Mouse (Mus musculus) midbrain, embryonic 16.5 days (tissue): Measurements from ENCODE around the gene Esrrg. TPM values are rescaled to one million over a fixed set of nuclear protein-coding genes. Genes with fewer than 3 reads are reported as not detected.

Experiments used
- ATAC-seq: fragments of 200-750 bp; cut with Nextera tagmentation; 2 replicates; pipeline ENCODE4 v1.8.0; 2017; ENCODE audit warnings: moderate TSS enrichment
- H3K27ac ChIP-seq: fragments of 300-500 bp; sonication (generic); 2 replicates; pipeline ENCODE4 v1.5.1; 2014; ENCODE audit warnings: mild to moderate bottlenecking, low read length, mixed read lengths
- H3K27me3 ChIP-seq: fragments of 300-500 bp; sonication (generic); 2 replicates; pipeline ENCODE4 v1.6.1; 2014; ENCODE audit warnings: low read depth, low read length, mixed read lengths; ENCODE audit not compliant: control insufficient read depth, insufficient read depth
- H3K36me3 ChIP-seq: fragments of 300-500 bp; sonication (generic); 2 replicates; pipeline ENCODE4 v1.6.1; 2014; ENCODE audit warnings: mild to moderate bottlenecking, low read length, moderate library complexity, mixed read lengths; ENCODE audit not compliant: control insufficient read depth, insufficient read depth
- H3K4me1 ChIP-seq: fragments of 300-500 bp; sonication (generic); 2 replicates; pipeline ENCODE4 v1.6.1; 2014; ENCODE audit warnings: mild to moderate bottlenecking, low read length, mixed read lengths; ENCODE audit not compliant: control insufficient read depth, insufficient read depth
- H3K4me2 ChIP-seq: fragments of 300-500 bp; sonication (generic); 2 replicates; pipeline ENCODE4 v1.6.1; 2014; ENCODE audit warnings: mild to moderate bottlenecking, low read length, mixed read lengths
- H3K4me3 ChIP-seq: fragments of 300-500 bp; sonication (generic); 2 replicates; pipeline ENCODE4 v1.5.1; 2014; ENCODE audit warnings: low read depth, mild to moderate bottlenecking, low read length, moderate library complexity, mixed read lengths
- H3K9ac ChIP-seq: fragments of 300-500 bp; sonication (generic); 2 replicates; pipeline ENCODE4 v1.6.1; 2014; ENCODE audit warnings: low read depth, low read length, mixed read lengths
- H3K9me3 ChIP-seq: fragments of 300-500 bp; sonication (generic); replicated peaks from 2 replicates; pipeline ENCODE4 v1.6.1; 2014; ENCODE audit warnings: mild to moderate bottlenecking, low read length, mixed read lengths; ENCODE audit not compliant: control insufficient read depth, poor library complexity, severe bottlenecking
- WGBS: fragments of 180-500 bp; shearing (Covaris S2); extraction: QIAGEN DNeasy Blood & Tissue Kit; methylation state at CpG from one replicate; pipeline ENCODE4 v1.1.7; 2014; 5-methylcytosine and 5-hydroxymethylcytosine counted together
- polyA plus RNA-seq: library from polyadenylated mRNA; unstranded; fragments of >200 nt; fragmentation: Nextera tagmentation; extraction: Ambion mirVana; gene quantifications from 2 replicates; pipeline ENCODE4 v1.2.1, GENCODE M21; 2015

Esrrg gene
- polyA plus RNA-seq, 1 experiment from 2014 or later, result 24.9 TPM

- Histone ChIP-seq H3K4me3 (no peak overlapping the region), H3K9me3 (no peaks in the 10 kb centered on the region), H3K27ac (no peak overlapping the region), H3K27me3 (no peaks in the 10 kb centered on the region; the same call in 1 of the 2 replicates), H3K36me3 (no peaks in the 10 kb centered on the region), H3K4me2 (no peak overlapping the region), H3K9ac (no peak overlapping the region), H3K4me1 (no peaks in the 10 kb centered on the region)
- no peak for ATAC-seq
- WGBS, result 84% methylated on average over 8 of the region's 8 CpGs
Observed at GRCm38 (mm10) chr1:187631486-187631885, 22.9 kb downstream of the Esrrg start.

GRCm38 (mm10) chr1:187645258-187645657 lies 36.7 kb downstream of the Esrrg start:
- Histone ChIP-seq H3K36me3 (0 out of 2 replicates have a peak, but pooled peaks cover 2% of the 10 kb centered on the region), H3K4me2 (no peak overlapping the region), H3K4me3 (no peak overlapping the region), H3K9ac (no peak overlapping the region), H3K4me1 (peaks cover 4% of the 10 kb centered on the region), H3K27me3 (no peaks in the 10 kb centered on the region), H3K27ac (no peak overlapping the region), H3K9me3 (no peaks in the 10 kb centered on the region)
- WGBS, result 91% methylated on average over 8 of the region's 8 CpGs
- no peak for ATAC-seq

GRCm38 (mm10) chr1:187648551-187648950 lies 40.0 kb downstream of the Esrrg start:
- 95% methylated on average over 8 of the region's 8 CpGs for WGBS

GRCm38 (mm10) chr1:187649871-187650270 lies 41.3 kb downstream of the Esrrg start:
- Histone ChIP-seq H3K36me3 (0 out of 2 replicates have a peak, but pooled peaks cover 2% of the 10 kb centered on the region), H3K4me1 (peaks cover 10% of the 10 kb centered on the region), H3K27ac (no peak overlapping the region), H3K9ac (no peak overlapping the region), H3K4me2 (peak overlapping the region; percentile 77), H3K9me3 (no peaks in the 10 kb centered on the region), H3K4me3 (no peak overlapping the region), H3K27me3 (no peaks in the 10 kb centered on the region)
- 55% methylated on average over 5 of the region's 5 CpGs for WGBS
- ATAC-seq, result no peak

More at GRCm38 (mm10) chr1:187648551-187648950, 40.0 kb downstream of the Esrrg start:
- ATAC-seq, result no peak
- Histone ChIP-seq H3K4me1 (peaks cover 10% of the 10 kb centered on the region), H3K9ac (no peak overlapping the region), H3K27me3 (no peaks in the 10 kb centered on the region), H3K4me2 (no peak overlapping the region), H3K36me3 (0 out of 2 replicates have a peak, but pooled peaks cover 2% of the 10 kb centered on the region), H3K4me3 (no peak overlapping the region), H3K27ac (no peak overlapping the region), H3K9me3 (no peaks in the 10 kb centered on the region)

- H3K27me3 ChIP-seq, result no peaks in the 10 kb centered on the region
- peaks cover 10% of the 10 kb centered on the region for H3K4me1 ChIP-seq
- H3K9me3 ChIP-seq, result no peaks in the 10 kb centered on the region
- H3K4me2 ChIP-seq, result peak overlapping the region; percentile 77
- peak overlapping the region; percentile 85 for H3K27ac ChIP-seq
- H3K9ac ChIP-seq, result peak overlapping the region; percentile 92
- 7% methylated on average over 24 of the region's 24 CpGs for WGBS
- ATAC-seq, result peak; percentile 67
- 0 out of 2 replicates have a peak, but pooled peaks cover 2% of the 10 kb centered on the region for H3K36me3 ChIP-seq
- peak overlapping the region; percentile 74 for H3K4me3 ChIP-seq
Observed at GRCm38 (mm10) chr1:187650786-187651687, 42.4 kb downstream of the Esrrg start.

GRCm38 (mm10) chr1:187651688-187652241 lies 43.2 kb downstream of the Esrrg start:
- no peaks in the 10 kb centered on the region for H3K27me3 ChIP-seq
- H3K9me3 ChIP-seq, result no peaks in the 10 kb centered on the region
- peak overlapping the region; percentile 85 for H3K27ac ChIP-seq
- H3K4me1 ChIP-seq, result peaks cover 10% of the 10 kb centered on the region
- H3K36me3 ChIP-seq, result 0 out of 2 replicates have a peak, but pooled peaks cover 2% of the 10 kb centered on the region
- peak overlapping the region; percentile 74 for H3K4me3 ChIP-seq
- H3K9ac ChIP-seq, result peak overlapping the region; percentile 92
- under 1% methylated on average over 39 of the region's 47 CpGs for WGBS
- H3K4me2 ChIP-seq, result peak overlapping the region; percentile 77
- ATAC-seq, result peak; percentile 85

GRCm38 (mm10) chr1:187652445-187652844 lies 43.9 kb downstream of the Esrrg start:
- H3K27ac ChIP-seq, result 0 out of 2 replicates have a peak overlapping the region, but pooled peaks have one; percentile 24
- H3K27me3 ChIP-seq, result no peaks in the 10 kb centered on the region
- peak overlapping the region; percentile 77 for H3K4me2 ChIP-seq
- peak overlapping the region; percentile 92; the same call in 1 of the 2 replicates for H3K9ac ChIP-seq
- peak overlapping the region; percentile 74 for H3K4me3 ChIP-seq
- no peaks in the 10 kb centered on the region for H3K9me3 ChIP-seq
- 14% methylated on average over 7 of the region's 7 CpGs for WGBS
- H3K4me1 ChIP-seq, result peaks cover 10% of the 10 kb centered on the region
- 0 out of 2 replicates have a peak, but pooled peaks cover 2% of the 10 kb centered on the region for H3K36me3 ChIP-seq
- ATAC-seq, result peak; percentile 16

GRCm38 (mm10) chr1:187653390-187653789 lies 44.8 kb downstream of the Esrrg start:
- Histone ChIP-seq H3K27me3 (no peaks in the 10 kb centered on the region), H3K36me3 (0 out of 2 replicates have a peak, but pooled peaks cover 2% of the 10 kb centered on the region), H3K9ac (no peak overlapping the region), H3K4me3 (no peak overlapping the region), H3K4me1 (peaks cover 10% of the 10 kb centered on the region), H3K27ac (no peak overlapping the region), H3K4me2 (no peak overlapping the region), H3K9me3 (no peaks in the 10 kb centered on the region)
- WGBS, result 55% methylated on average over 9 of the region's 9 CpGs
- no peak for ATAC-seq
